Mouse (Mus musculus) CH12.LX (cell line): ENCODE measurements around the gene Olfr599. TPM values are rescaled to one million over a fixed set of nuclear protein-coding genes. Genes with fewer than 3 reads are reported as not detected.

ENCODE experiments used
- DNase-seq: peaks from one replicate; pipeline ENCODE4 v3.0.0-alpha.2; 2013; ENCODE audit errors: extremely low read depth
- H3K27ac ChIP-seq: 2 replicates; pipeline ENCODE4 v1.5.1; 2012; ENCODE audit warnings: low read depth, mild to moderate bottlenecking, control low read depth, moderate library complexity; ENCODE audit not compliant: insufficient read depth
- H3K27me3 ChIP-seq: replicated peaks from 2 replicates; pipeline ENCODE3; 2012; ENCODE audit warnings: inconsistent platforms
- H3K36me3 ChIP-seq, 2 experiments: replicated peaks in 1 of 2; 2 replicates each; pipeline versions ENCODE3 to v1.6.1; 2012; ENCODE audit warnings: inconsistent platforms in 1 of 2, low read length in 1 of 2, mild to moderate bottlenecking in 1 of 2, mixed read lengths in 1 of 2, moderate library complexity in 1 of 2; ENCODE audit not compliant: control insufficient read depth in 1 of 2, insufficient read depth in 1 of 2
- H3K4me1 ChIP-seq, 2 experiments: 2 replicates each; pipeline ENCODE4 v1.6.1; 2012; ENCODE audit warnings: inconsistent platforms in 1 of 2, moderate library complexity in 1 of 2; ENCODE audit not compliant: insufficient read depth in 2 of 2, control insufficient read depth in 1 of 2
- H3K4me2 ChIP-seq: 2 replicates; pipeline ENCODE4 v1.6.1; 2012; ENCODE audit warnings: low read depth, mild to moderate bottlenecking, control low read depth; ENCODE audit not compliant: poor library complexity, insufficient read depth, severe bottlenecking
- H3K4me3 ChIP-seq, 3 experiments: fragments of 150-350 bp in 1 of 3; sonication (generic) in 1 of 3; replicated peaks in 1 of 3; 2 replicates each; pipeline versions ENCODE3 to v1.5.1; 2011 to 2012; ENCODE audit warnings: low read depth in 2 of 3, low read length in 2 of 3, mild to moderate bottlenecking in 2 of 3, moderate library complexity in 2 of 3, control low read depth in 1 of 3, improper control_type of control experiment in 1 of 3, inconsistent platforms in 1 of 3, mixed read lengths in 1 of 3; ENCODE audit not compliant: poor library complexity in 1 of 3
- H3K79me2 ChIP-seq: replicated peaks from 2 replicates; pipeline ENCODE4 v1.6.1; 2012; ENCODE audit warnings: mild to moderate bottlenecking, moderate library complexity; ENCODE audit not compliant: control insufficient read depth, poor library complexity, insufficient read depth, severe bottlenecking; ENCODE audit errors: extremely low read depth
- H3K9ac ChIP-seq: 2 replicates; pipeline ENCODE4 v1.6.1; 2012; ENCODE audit warnings: low read depth, mild to moderate bottlenecking, control low read depth, moderate library complexity; ENCODE audit not compliant: insufficient read depth
- H3K9me3 ChIP-seq: replicated peaks from 2 replicates; pipeline ENCODE3; 2012; ENCODE audit warnings: low read length, inconsistent platforms, mixed read lengths
- CHD2 ChIP-seq: IDR thresholded peaks from 2 replicates; pipeline ENCODE4 v1.6.1; 2011; ENCODE audit warnings: low read length, improper control_type of control experiment
- CTCF ChIP-seq, 2 experiments: IDR thresholded peaks in 1 of 2; conservative IDR thresholded peaks in 1 of 2; 2 replicates each; pipeline ENCODE4 v1.5.1; 2011 to 2012; ENCODE audit warnings: low read depth in 2 of 2, low read length in 2 of 2, improper control_type of control experiment in 1 of 2, inconsistent platforms in 1 of 2, mild to moderate bottlenecking in 1 of 2, moderate library complexity in 1 of 2
- ETS1 ChIP-seq: conservative IDR thresholded peaks from 2 replicates; pipeline ENCODE4 v1.6.1; 2012; ENCODE audit warnings: low read depth, mild to moderate bottlenecking, inconsistent platforms, low read length, improper control_type of control experiment, moderate library complexity
- MAFK ChIP-seq: IDR thresholded peaks from 2 replicates; pipeline ENCODE4 v1.6.1; 2011; ENCODE audit warnings: low read length, improper control_type of control experiment; ENCODE audit not compliant: insufficient replicate concordance
- MAX ChIP-seq: IDR thresholded peaks from 2 replicates; pipeline ENCODE4 v1.6.1; 2011; ENCODE audit warnings: low read length, improper control_type of control experiment
- MAZ ChIP-seq: IDR thresholded peaks from 2 replicates; pipeline ENCODE4 v1.6.1; 2012; ENCODE audit warnings: low read depth, mild to moderate bottlenecking, inconsistent platforms, low read length, improper control_type of control experiment, moderate library complexity
- POLR2A ChIP-seq: IDR thresholded peaks from 2 replicates; pipeline ENCODE4 v1.6.1; 2011; ENCODE audit warnings: low read depth, mild to moderate bottlenecking, improper control_type of control experiment, low read length
- SIN3A ChIP-seq: IDR thresholded peaks from 2 replicates; pipeline ENCODE4 v1.6.1; 2012; ENCODE audit warnings: low read length, improper control_type of control experiment, inconsistent platforms
- USF1 ChIP-seq: IDR thresholded peaks from 2 replicates; pipeline ENCODE4 v1.6.1; 2014; ENCODE audit warnings: low read depth, mild to moderate bottlenecking, inconsistent platforms, low read length, improper control_type of control experiment
- USF2 ChIP-seq: conservative IDR thresholded peaks from 2 replicates; pipeline ENCODE4 v1.6.1; 2011; ENCODE audit warnings: low read depth, low read length, improper control_type of control experiment
- ZC3H11A ChIP-seq: IDR thresholded peaks from 2 replicates; pipeline ENCODE4 v1.6.1; 2012; ENCODE audit warnings: low read depth, mild to moderate bottlenecking, inconsistent platforms, low read length, improper control_type of control experiment
- ZNF384 ChIP-seq: IDR thresholded peaks from 2 replicates; pipeline ENCODE4 v1.6.1; 2012; ENCODE audit warnings: low read depth, low read length, improper control_type of control experiment, inconsistent platforms
- dilution Hi-C: fragments of 300-500 bp; cut with MboI; formaldehyde crosslinking; loops from 2 replicates; pipeline ENCODE4 v1.14.3; 2020; ENCODE audit warnings: low sequenced_read_pairs; ENCODE audit not compliant: extremely low pct_unique_long_range_greater_than_20kb, extremely low pct_ligation_motif_present
- in situ Hi-C: fragments of 300-500 bp; cut with MboI; formaldehyde crosslinking; loops from 3 replicates; pipeline ENCODE4 v1.14.3; 2019; ENCODE audit warnings: low sequenced_read_pairs, low pct_ligation_motif_present, low pct_unique_long_range_greater_than_20kb, mixed read lengths
- polyA plus RNA-seq: library from polyadenylated mRNA; unstranded; fragments of >175 nt; gene quantifications from 2 replicates; pipeline ENCODE4 v1.2.1, GENCODE M21; 2012; ENCODE audit warnings: low read depth; ENCODE audit not compliant: insufficient read length
- total RNA-seq, 2 experiments: library from RNA; depleted of rRNA; stranded (reverse); fragments of 300-350 nt in 1 of 2; fragments of >200 nt in 1 of 2; gene quantifications; 2 replicates each; pipeline ENCODE4 v1.2.3; 2012 to 2014

Olfr599 gene
- total and polyA plus RNA-seq, 3 experiments, result not detected

DNA sequence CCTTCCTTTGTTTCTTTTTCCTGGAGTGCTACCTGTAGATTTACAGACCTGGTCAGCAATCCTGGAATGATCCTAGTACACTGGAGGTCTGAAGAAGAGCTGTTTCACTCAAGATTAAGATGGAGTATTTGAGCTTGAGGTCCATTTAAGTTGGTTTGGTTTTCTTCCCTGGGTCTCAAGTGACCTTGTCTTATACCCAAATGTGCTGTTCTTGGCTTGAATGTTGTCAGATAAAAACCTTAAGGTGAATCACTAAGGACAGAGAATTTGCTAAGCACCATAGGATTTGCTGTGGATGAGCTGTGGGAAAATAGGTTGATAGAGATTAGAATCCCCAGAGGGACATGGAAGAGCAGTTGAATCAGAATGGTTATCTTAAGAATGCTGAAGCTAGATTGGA is 13.9 kb downstream of the Olfr599 start, which contains the start of gene Olfr600:
Olfr600 (minus strand) TSS at position 101 of the 400 bp plus-strand sequence.
- Histone ChIP-seq H3K79me2 (no peaks in the 10 kb centered on the region), H3K4me1 (no peaks in the 10 kb centered on the region)
- no peak for TF ChIP-seq ZC3H11A
- no peak for TF ChIP-seq SIN3A
- TF ChIP-seq CTCF (conservative IDR thresholded peaks at IDR 0.05 in 1 of 2, IDR thresholded peaks at IDR 0.05 in 1 of 2; ENCODE audit: low read depth in 2 of 2, low read length in 2 of 2), result no peak
- no peak for TF ChIP-seq ZNF384
- no peak for TF ChIP-seq USF1
- no peak for TF ChIP-seq MAZ
- TF ChIP-seq, all 38 proteins: peak for 0
- H3K4me2 ChIP-seq, result no peak within 1 kb of the TSS
- H3K9ac ChIP-seq, result no peak within 1 kb of the TSS
- no peak for DNase-seq
- no peak within 1 kb of the TSS for H3K27ac ChIP-seq
- H3K27me3 ChIP-seq, result no peaks in the 10 kb centered on the region
- dilution Hi-C loops (no loop called here), in situ Hi-C loops (no loop called here)
- H3K36me3 ChIP-seq, result no peaks in the 10 kb centered on the region
- no peak within 1 kb of the TSS for H3K4me3 ChIP-seq
- no peaks in the 10 kb centered on the region for H3K9me3 ChIP-seq

DNA sequence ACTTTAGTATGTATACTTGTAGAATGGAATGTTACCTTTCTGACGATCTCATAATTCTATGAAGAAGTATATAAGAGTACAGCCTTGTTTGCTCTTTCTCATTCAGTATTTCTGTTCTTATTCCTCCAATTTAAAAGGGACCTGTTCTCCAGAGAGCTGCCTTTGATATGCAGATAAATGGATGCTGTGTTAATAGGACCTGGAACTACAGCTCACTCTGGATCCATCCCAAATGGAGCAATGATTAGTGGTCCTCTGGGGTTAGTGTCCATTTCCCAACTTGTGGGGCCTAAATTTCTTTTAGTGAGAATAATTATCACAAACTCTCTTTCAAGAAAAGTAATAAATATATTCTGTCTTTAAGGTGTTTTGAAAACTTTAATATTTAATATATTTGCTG is 26.8 kb downstream of the Olfr599 start, which contains the start of gene Olfr601:
Olfr601 (minus strand) TSS at position 101 of the 400 bp plus-strand sequence.
- H3K4me3 ChIP-seq, result no peak within 1 kb of the TSS
- TF ChIP-seq USF2 (no peak), MAX (no peak), CHD2 (no peak)
- dilution Hi-C loops (no loop called here), in situ Hi-C loops (no loop called here)
- H3K4me2 ChIP-seq, result no peak within 1 kb of the TSS
- H3K4me1 ChIP-seq, result no peaks in the 10 kb centered on the region
- no peak within 1 kb of the TSS for H3K9ac ChIP-seq
- DNase-seq, result no peak
- no peaks in the 10 kb centered on the region for H3K27me3 ChIP-seq
- H3K79me2 ChIP-seq, result no peaks in the 10 kb centered on the region
- no peaks in the 10 kb centered on the region for H3K36me3 ChIP-seq
- no peaks in the 10 kb centered on the region for H3K9me3 ChIP-seq
- H3K27ac ChIP-seq, result no peak within 1 kb of the TSS

DNA sequence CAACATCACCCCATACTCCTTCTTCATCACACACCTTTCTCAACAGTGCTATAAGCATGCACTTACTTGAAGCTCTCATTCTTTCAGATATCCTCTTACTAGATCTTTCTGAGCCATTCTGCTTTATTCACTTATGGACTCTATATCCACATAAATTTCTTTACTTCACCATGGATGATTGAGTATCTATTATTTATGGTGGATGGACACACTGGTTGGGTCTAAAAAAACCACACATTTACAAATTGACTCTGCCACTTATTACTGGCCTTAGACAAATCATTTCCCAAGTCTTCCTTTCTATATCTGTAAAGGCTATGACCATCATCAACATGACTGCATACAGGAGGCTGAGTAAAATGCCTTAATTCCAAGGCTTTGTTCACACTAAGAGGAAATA is 50.4 kb downstream of the Olfr599 start, which contains the start of gene Olfr603:
Olfr603 (minus strand) TSS at position 101 of the 400 bp plus-strand sequence.
- Histone ChIP-seq H3K9ac (no peak within 1 kb of the TSS), H3K36me3 (no peaks in the 10 kb centered on the region), H3K4me1 (no peaks in the 10 kb centered on the region), H3K27me3 (no peaks in the 10 kb centered on the region), H3K9me3 (no peaks in the 10 kb centered on the region), H3K4me2 (no peak within 1 kb of the TSS), H3K27ac (no peak within 1 kb of the TSS), H3K79me2 (no peaks in the 10 kb centered on the region), H3K4me3 (no peak within 1 kb of the TSS)
- in situ Hi-C loops, result no loop called here
- no peak for DNase-seq
- dilution Hi-C loops, result no loop called here
- TF ChIP-seq ETS1, result no peak
- no peak for TF ChIP-seq POLR2A
- no peak for TF ChIP-seq MAX
- TF ChIP-seq MAFK, result no peak

Other genes with a start within 250 kb of the Olfr599 start
Only the 20 nearest of the 28 such genes appear.
- gene Olfr589, start 179.6 kb upstream of the Olfr599 start, total RNA-seq (2012; rRNA removed), result not detected in 2 replicates
- gene Olfr589, start 179.6 kb upstream of the Olfr599 start, total RNA-seq (2014; rRNA removed), result not detected in 2 replicates
- not detected in 2 replicates for gene Olfr589, start 179.6 kb upstream of the Olfr599 start, polyA plus RNA-seq
- gene Olfr591, start 157.6 kb upstream of the Olfr599 start, total RNA-seq (2012; rRNA removed), result not detected in 2 replicates
- not detected in 2 replicates for gene Olfr591, start 157.6 kb upstream of the Olfr599 start, total RNA-seq (2014; rRNA removed)
- gene Olfr591, start 157.6 kb upstream of the Olfr599 start, polyA plus RNA-seq, result not detected in 2 replicates
- gene Olfr592, start 151.1 kb upstream of the Olfr599 start, total RNA-seq (2012; rRNA removed), result not detected in 2 replicates
- not detected in 2 replicates for gene Olfr592, start 151.1 kb upstream of the Olfr599 start, total RNA-seq (2014; rRNA removed)
- gene Olfr592, start 151.1 kb upstream of the Olfr599 start, polyA plus RNA-seq, result not detected in 2 replicates
- not detected in 2 replicates for gene Olfr593, start 124.1 kb upstream of the Olfr599 start, total RNA-seq (2012; rRNA removed)
- not detected in 2 replicates for gene Olfr593, start 124.1 kb upstream of the Olfr599 start, total RNA-seq (2014; rRNA removed)
- gene Olfr593, start 124.1 kb upstream of the Olfr599 start, polyA plus RNA-seq, result not detected in 2 replicates
- not detected in 2 replicates for gene Olfr594, start 118.9 kb upstream of the Olfr599 start, total RNA-seq (2012; rRNA removed)
- not detected in 2 replicates for gene Olfr594, start 118.9 kb upstream of the Olfr599 start, total RNA-seq (2014; rRNA removed)
- not detected in 2 replicates for gene Olfr594, start 118.9 kb upstream of the Olfr599 start, polyA plus RNA-seq
- not detected in 2 replicates for gene Usp17ld, start 83.4 kb upstream of the Olfr599 start, total RNA-seq (2012; rRNA removed)
- gene Usp17ld, start 83.4 kb upstream of the Olfr599 start, total RNA-seq (2014; rRNA removed), result not detected in 2 replicates
- not detected in 2 replicates for gene Usp17ld, start 83.4 kb upstream of the Olfr599 start, polyA plus RNA-seq
- gene Olfr596, start 30.3 kb upstream of the Olfr599 start, total RNA-seq (2012; rRNA removed), result not detected in 2 replicates
- not detected in 2 replicates for gene Olfr596, start 30.3 kb upstream of the Olfr599 start, total RNA-seq (2014; rRNA removed)
- not detected in 2 replicates for gene Olfr596, start 30.3 kb upstream of the Olfr599 start, polyA plus RNA-seq
- not detected in 2 replicates for gene Olfr597, start 19.6 kb upstream of the Olfr599 start, total RNA-seq (2012; rRNA removed)
- gene Olfr597, start 19.6 kb upstream of the Olfr599 start, total RNA-seq (2014; rRNA removed), result not detected in 2 replicates
- not detected in 2 replicates for gene Olfr597, start 19.6 kb upstream of the Olfr599 start, polyA plus RNA-seq
- gene Olfr598, start 12.3 kb upstream of the Olfr599 start, total RNA-seq (2012; rRNA removed), result not detected in 2 replicates
- not detected in 2 replicates for gene Olfr598, start 12.3 kb upstream of the Olfr599 start, total RNA-seq (2014; rRNA removed)
- gene Olfr598, start 12.3 kb upstream of the Olfr599 start, polyA plus RNA-seq, result not detected in 2 replicates
- not detected in 2 replicates for gene Olfr600, start 13.8 kb downstream of the Olfr599 start, total RNA-seq (2012; rRNA removed)
- not detected in 2 replicates for gene Olfr600, start 13.8 kb downstream of the Olfr599 start, total RNA-seq (2014; rRNA removed)
- not detected in 2 replicates for gene Olfr600, start 13.8 kb downstream of the Olfr599 start, polyA plus RNA-seq
- gene Olfr601, start 26.7 kb downstream of the Olfr599 start, total RNA-seq (2012; rRNA removed), result not detected in 2 replicates
- not detected in 2 replicates for gene Olfr601, start 26.7 kb downstream of the Olfr599 start, total RNA-seq (2014; rRNA removed)
- not detected in 2 replicates for gene Olfr601, start 26.7 kb downstream of the Olfr599 start, polyA plus RNA-seq
- gene Olfr603, start 50.3 kb downstream of the Olfr599 start, total RNA-seq (2012; rRNA removed), result not detected in 2 replicates
- gene Olfr603, start 50.3 kb downstream of the Olfr599 start, total RNA-seq (2014; rRNA removed), result not detected in 2 replicates
- gene Olfr603, start 50.3 kb downstream of the Olfr599 start, polyA plus RNA-seq, result not detected in 2 replicates
- not detected in 2 replicates for gene Usp17lc, start 79.2 kb downstream of the Olfr599 start, total RNA-seq (2012; rRNA removed)
- not detected in 2 replicates for gene Usp17lc, start 79.2 kb downstream of the Olfr599 start, total RNA-seq (2014; rRNA removed)
- gene Usp17lc, start 79.2 kb downstream of the Olfr599 start, polyA plus RNA-seq, result not detected in 2 replicates
- not detected in 2 replicates for gene Olfr605, start 109.5 kb downstream of the Olfr599 start, total RNA-seq (2012; rRNA removed)
- not detected in 2 replicates for gene Olfr605, start 109.5 kb downstream of the Olfr599 start, total RNA-seq (2014; rRNA removed)
- not detected in 2 replicates for gene Olfr605, start 109.5 kb downstream of the Olfr599 start, polyA plus RNA-seq
- not detected in 2 replicates for gene Olfr606, start 113.1 kb downstream of the Olfr599 start, total RNA-seq (2012; rRNA removed)
- gene Olfr606, start 113.1 kb downstream of the Olfr599 start, total RNA-seq (2014; rRNA removed), result not detected in 2 replicates
- not detected in 2 replicates for gene Olfr606, start 113.1 kb downstream of the Olfr599 start, polyA plus RNA-seq
- not detected in 2 replicates for gene Olfr607, start 128.2 kb downstream of the Olfr599 start, total RNA-seq (2012; rRNA removed)
- not detected in 2 replicates for gene Olfr607, start 128.2 kb downstream of the Olfr599 start, total RNA-seq (2014; rRNA removed)
- not detected in 2 replicates for gene Olfr607, start 128.2 kb downstream of the Olfr599 start, polyA plus RNA-seq
- not detected in 2 replicates for gene Olfr608, start 134.0 kb downstream of the Olfr599 start, total RNA-seq (2012; rRNA removed)
- gene Olfr608, start 134.0 kb downstream of the Olfr599 start, total RNA-seq (2014; rRNA removed), result not detected in 2 replicates
- gene Olfr608, start 134.0 kb downstream of the Olfr599 start, polyA plus RNA-seq, result not detected in 2 replicates
- not detected in 2 replicates for gene Olfr609, start 162.1 kb downstream of the Olfr599 start, total RNA-seq (2012; rRNA removed)
- gene Olfr609, start 162.1 kb downstream of the Olfr599 start, total RNA-seq (2014; rRNA removed), result not detected in 2 replicates
- gene Olfr609, start 162.1 kb downstream of the Olfr599 start, polyA plus RNA-seq, result not detected in 2 replicates
- gene Olfr610, start 176.2 kb downstream of the Olfr599 start, total RNA-seq (2012; rRNA removed), result not detected in 2 replicates
- not detected in 2 replicates for gene Olfr610, start 176.2 kb downstream of the Olfr599 start, total RNA-seq (2014; rRNA removed)
- not detected in 2 replicates for gene Olfr610, start 176.2 kb downstream of the Olfr599 start, polyA plus RNA-seq
- not detected in 2 replicates for gene Olfr611, start 184.9 kb downstream of the Olfr599 start, total RNA-seq (2012; rRNA removed)
- gene Olfr611, start 184.9 kb downstream of the Olfr599 start, total RNA-seq (2014; rRNA removed), result not detected in 2 replicates
- not detected in 2 replicates for gene Olfr611, start 184.9 kb downstream of the Olfr599 start, polyA plus RNA-seq